Mouse (Mus musculus): ENCODE data around the gene Smok3a. TPM values are rescaled to one million over a fixed set of nuclear protein-coding genes. Genes with fewer than 3 reads are reported as not detected.

Smok3a gene
- total and polyA plus RNA-seq, 3 experiments: not detected

- peaks cover 0 to 2% of the 10 kb centered on the region in 2 experiments; a peak in 1 of 4 replicates for H3K27me3 ChIP-seq (ENCODE audit: control insufficient read depth in 1 of 2, insufficient read depth in 2 of 2, low read length in 2 of 2)
- H3K9ac ChIP-seq (ENCODE audit: control insufficient read depth, low read depth, low read length, poor library complexity, severe bottlenecking): no peak overlapping the region
- no peaks in the 10 kb centered on the region for H3K36me3 ChIP-seq (ENCODE audit: control insufficient read depth in 1 of 2, insufficient read depth in 2 of 2, low read length in 2 of 2)
- no peak for DNase-seq (ENCODE audit: low read depth, low spot score)
- TF ChIP-seq MEF2A (IDR thresholded peaks at IDR 0.05; ENCODE audit: extremely low read depth, insufficient replicate concordance, low read depth, low read length, poor library complexity, severe bottlenecking): no peak
- no peak for TF ChIP-seq NELFE (IDR thresholded peaks at IDR 0.05; ENCODE audit: low read depth, low read length)
- TF ChIP-seq RAD21 (IDR thresholded peaks at IDR 0.05; ENCODE audit: low read depth, low read length): no peak
- no peak for TF ChIP-seq TBP (IDR thresholded peaks at IDR 0.05; ENCODE audit: low read depth, low read length)
- H3K79me2 ChIP-seq (ENCODE audit: control insufficient read depth, insufficient read depth, low read length, poor library complexity): no peaks in the 10 kb centered on the region
- H3K9me3 ChIP-seq (replicated peaks; ENCODE audit: insufficient read depth, low read length): no peaks in the 10 kb centered on the region
- no peaks in the 10 kb centered on the region for H3K4me1 ChIP-seq (ENCODE audit: control insufficient read depth in 1 of 2, insufficient read depth in 2 of 2, low read length in 2 of 2)
- no peak overlapping the region for H3K27ac ChIP-seq (ENCODE audit: control insufficient read depth, low read depth, low read length)
- H3K4me3 ChIP-seq (ENCODE audit: control insufficient read depth in 1 of 2, insufficient read depth in 1 of 2, low read depth in 2 of 2, low read length in 2 of 2): no peak overlapping the region
These were observed 34.7 kb upstream of the Smok3a start for GRCm38 (mm10) chr5:137986351-137986750.

GRCm38 (mm10) chr5:138009437-138009836 is 11.6 kb upstream of the Smok3a start:
- Histone ChIP-seq H3K4me3 (ENCODE audit: control insufficient read depth in 1 of 2, insufficient read depth in 1 of 2, low read depth in 2 of 2, low read length in 2 of 2) (no peak overlapping the region), H3K27ac (ENCODE audit: control insufficient read depth, low read depth, low read length) (no peak overlapping the region), H3K4me1 (ENCODE audit: control insufficient read depth in 1 of 2, insufficient read depth in 2 of 2, low read length in 2 of 2) (no peaks in the 10 kb centered on the region), H3K27me3 (ENCODE audit: control insufficient read depth in 1 of 2, insufficient read depth in 2 of 2, low read length in 2 of 2) (no peaks in the 10 kb centered on the region; a peak in 1 of 4 replicates), H3K36me3 (ENCODE audit: control insufficient read depth in 1 of 2, insufficient read depth in 2 of 2, low read length in 2 of 2) (no peaks in the 10 kb centered on the region), H3K9ac (ENCODE audit: control insufficient read depth, low read depth, low read length, poor library complexity, severe bottlenecking) (no peak overlapping the region), H3K79me2 (ENCODE audit: control insufficient read depth, insufficient read depth, low read length, poor library complexity) (no peaks in the 10 kb centered on the region), H3K9me3 (replicated peaks; ENCODE audit: insufficient read depth, low read length) (no peaks in the 10 kb centered on the region)
- no peak for TF ChIP-seq MYC (IDR thresholded peaks at IDR 0.05; ENCODE audit: low read depth, low read length)
- TF ChIP-seq ZNF384 (IDR thresholded peaks at IDR 0.05; ENCODE audit: low read depth, low read length): no peak
- no peak for TF ChIP-seq MYB (IDR thresholded peaks at IDR 0.05; ENCODE audit: low read depth, low read length)
- no peak for TF ChIP-seq POLR2AphosphoS2 (IDR thresholded peaks at IDR 0.05; ENCODE audit: low read length)
- no peak for DNase-seq (ENCODE audit: low read depth, low spot score)

DNA sequence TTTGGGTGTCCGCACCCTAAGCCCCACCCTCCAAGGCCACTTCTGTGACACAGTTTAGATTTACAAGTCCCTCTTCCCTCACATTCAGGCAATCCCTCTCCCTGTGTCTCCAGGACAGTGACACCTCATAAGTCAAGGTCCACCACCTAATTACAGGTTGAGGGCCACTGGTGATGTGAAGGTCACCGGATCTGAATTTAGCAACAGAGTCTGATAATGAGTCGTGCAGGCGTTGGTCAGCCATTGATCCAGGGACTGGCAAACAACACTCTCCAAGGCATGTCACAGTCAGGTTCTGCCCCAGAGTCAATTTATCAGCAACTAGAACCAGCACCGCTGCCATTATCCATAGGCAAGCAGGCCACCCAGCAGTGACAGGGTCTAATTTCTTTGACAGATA is 8.7 kb upstream of the Smok3a start:
- Histone ChIP-seq H3K9ac (ENCODE audit: control insufficient read depth, low read depth, low read length, poor library complexity, severe bottlenecking) (no peak overlapping the region), H3K27me3 (ENCODE audit: control insufficient read depth in 1 of 2, insufficient read depth in 2 of 2, low read length in 2 of 2) (no peaks in the 10 kb centered on the region; a peak in 2 of 4 replicates)
- TF ChIP-seq ETS1 (IDR thresholded peaks at IDR 0.05; ENCODE audit: low read depth, low read length) (no peak), POLR2A (IDR thresholded peaks at IDR 0.05; ENCODE audit: control insufficient read depth in 1 of 2, insufficient read depth in 1 of 2, low read depth in 1 of 2, low read length in 2 of 2, poor library complexity in 1 of 2) (no peak), JUND (IDR thresholded peaks at IDR 0.05; ENCODE audit: low read depth, low read length) (no peak), MEF2A (IDR thresholded peaks at IDR 0.05; ENCODE audit: extremely low read depth, insufficient replicate concordance, low read depth, low read length, poor library complexity, severe bottlenecking) (no peak), RAD21 (IDR thresholded peaks at IDR 0.05; ENCODE audit: low read depth, low read length) (no peak), GATA1 (IDR thresholded peaks at IDR 0.05; ENCODE audit: low read depth, low read length) (no peak), UBTF (IDR thresholded peaks at IDR 0.05; ENCODE audit: borderline replicate concordance, insufficient read depth, low read depth, low read length) (no peak), SMC3 (IDR thresholded peaks at IDR 0.05; ENCODE audit: low read depth, low read length) (no peak), RCOR1 (IDR thresholded peaks at IDR 0.05; ENCODE audit: low read depth, low read length) (no peak), ZKSCAN1 (IDR thresholded peaks at IDR 0.05; ENCODE audit: low read depth, low read length) (no peak), MYB (IDR thresholded peaks at IDR 0.05; ENCODE audit: low read depth, low read length) (no peak), CHD2 (IDR thresholded peaks at IDR 0.05; ENCODE audit: low read length) (no peak), ZC3H11A (IDR thresholded peaks at IDR 0.05; ENCODE audit: low read depth, low read length) (no peak), POLR2AphosphoS5 (IDR thresholded peaks at IDR 0.05; ENCODE audit: borderline replicate concordance, low read depth, low read length) (no peak)

More for the DNA sequence above, 8.7 kb upstream of the Smok3a start:
- Histone ChIP-seq H3K4me1 (ENCODE audit: control insufficient read depth in 1 of 2, insufficient read depth in 2 of 2, low read length in 2 of 2) (no peaks in the 10 kb centered on the region), H3K9me3 (replicated peaks; ENCODE audit: insufficient read depth, low read length) (no peaks in the 10 kb centered on the region), H3K27ac (ENCODE audit: control insufficient read depth, low read depth, low read length) (no peak overlapping the region), H3K36me3 (ENCODE audit: control insufficient read depth in 1 of 2, insufficient read depth in 2 of 2, low read length in 2 of 2) (no peaks in the 10 kb centered on the region), H3K4me3 (ENCODE audit: control insufficient read depth in 1 of 2, insufficient read depth in 1 of 2, low read depth in 2 of 2, low read length in 2 of 2) (no peak overlapping the region), H3K79me2 (ENCODE audit: control insufficient read depth, insufficient read depth, low read length, poor library complexity) (no peaks in the 10 kb centered on the region)
- no peak for DNase-seq (ENCODE audit: low read depth, low spot score)

All from MEL (cell line).